Mouse (Mus musculus) gonadal fat pad, adult 2 months (tissue): ENCODE measurements around the gene Tex9. TPM values are rescaled to one million over a fixed set of nuclear protein-coding genes. Genes with fewer than 3 reads are reported as not detected.

ENCODE experiments used
- polyA plus RNA-seq: library from polyadenylated mRNA; depleted of rRNA; stranded (reverse); fragments of >200 nt; gene quantifications from 2 replicates; pipeline ENCODE4 v1.2.3, GENCODE M21; 2012; rRNA removed

Tex9 gene
- polyA plus RNA-seq, 1 experiment = 4.0 TPM

Other genes starting within 250 kb of the Tex9 start
- gene Zfp280d, start 217.4 kb downstream of the Tex9 start, polyA plus RNA-seq = 11.2 and 13.3 TPM in 2 replicates
- 0.27 and 1.1 TPM in 2 replicates for gene Mns1, start 54.2 kb downstream of the Tex9 start, polyA plus RNA-seq
- gene Rfx7, start 40.0 kb upstream of the Tex9 start, polyA plus RNA-seq = 6.5 and 7.4 TPM in 2 replicates
- gene Nedd4, start 170.1 kb upstream of the Tex9 start, polyA plus RNA-seq = 193 and 206 TPM in 2 replicates